Mouse (Mus musculus) hindbrain, embryonic 13.5 days (tissue): ENCODE data around the gene Gm3147. TPM values are rescaled to one million over a fixed set of nuclear protein-coding genes. Genes with fewer than 3 reads are reported as not detected.
"Not testable (repeated sequence)": the region's sequence is repeated elsewhere in the genome, so short reads cannot be mapped to it uniquely, and the experiment has no call there.

Experiments
- ATAC-seq: fragments of 200-750 bp; cut with Nextera tagmentation; 2 replicates; pipeline ENCODE4 v1.8.0; 2017; ENCODE audit warnings: moderate TSS enrichment; ENCODE audit not compliant: low FRiP score
- H3K27ac ChIP-seq: fragments of 300-500 bp; sonication (generic); 2 replicates; pipeline ENCODE4 v1.5.1; 2015; ENCODE audit warnings: inconsistent platforms, mild to moderate bottlenecking, moderate library complexity
- H3K27me3 ChIP-seq: fragments of 300-500 bp; sonication (generic); 2 replicates; pipeline ENCODE4 v1.6.1; 2015; ENCODE audit warnings: mild to moderate bottlenecking, inconsistent platforms
- H3K36me3 ChIP-seq: fragments of 300-500 bp; sonication (generic); 2 replicates; pipeline ENCODE4 v1.6.1; 2015; ENCODE audit warnings: mild to moderate bottlenecking, inconsistent platforms
- H3K4me1 ChIP-seq: fragments of 300-500 bp; sonication (generic); replicated peaks from 2 replicates; pipeline ENCODE4 v1.6.1; 2015; ENCODE audit warnings: inconsistent platforms
- H3K4me2 ChIP-seq: fragments of 300-500 bp; sonication (generic); 2 replicates; pipeline ENCODE4 v1.6.1; 2015; ENCODE audit warnings: inconsistent platforms, mild to moderate bottlenecking, moderate library complexity
- H3K4me3 ChIP-seq: fragments of 300-500 bp; sonication (generic); 2 replicates; pipeline ENCODE4 v1.5.1; 2015; ENCODE audit warnings: mild to moderate bottlenecking, inconsistent platforms
- H3K9ac ChIP-seq: fragments of 300-500 bp; sonication (generic); 2 replicates; pipeline ENCODE4 v1.6.1; 2015; ENCODE audit warnings: mild to moderate bottlenecking, inconsistent platforms
- H3K9me3 ChIP-seq: fragments of 300-500 bp; sonication (generic); 2 replicates; pipeline ENCODE4 v1.6.1; 2016; ENCODE audit warnings: inconsistent platforms
- WGBS: fragments of 180-500 bp; shearing (Covaris S2); methylation state at CpG from one replicate; pipeline ENCODE4 v1.1.7; 2015; 5-methylcytosine and 5-hydroxymethylcytosine counted together
- polyA plus RNA-seq: library from polyadenylated mRNA; unstranded; fragments of >200 nt; fragmentation: Nextera tagmentation; extraction: Ambion mirVana; gene quantifications from 2 replicates; pipeline ENCODE4 v1.2.1, GENCODE M21; 2015

The Gm3147 gene
- polyA plus RNA-seq = not detected in 2 replicates

DNA sequence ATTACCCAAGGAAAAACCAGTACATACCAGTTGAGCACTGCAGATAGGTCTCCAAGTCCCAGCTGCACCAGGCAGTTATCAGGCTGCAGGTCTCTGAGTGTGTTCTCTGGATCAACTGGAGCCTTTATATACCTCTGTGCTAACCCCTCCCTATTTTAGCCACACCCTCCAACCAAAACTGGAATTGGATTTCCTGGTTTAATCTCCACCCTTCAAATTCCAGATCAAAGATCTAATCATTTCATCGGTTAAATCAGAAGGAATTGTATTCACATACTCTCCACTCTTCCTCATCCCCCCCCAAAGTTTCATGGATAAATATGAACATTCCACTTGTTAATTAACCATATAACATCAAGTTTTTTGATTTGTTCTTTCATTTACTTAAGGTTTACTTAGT is at the start of gene Gm3147:
TSS of gene Gm3147 (minus strand) at position 101 of the 400 bp plus-strand sequence.
- not testable (repeated sequence) for H3K4me3 ChIP-seq, H3K4me2 ChIP-seq, H3K4me1 ChIP-seq, H3K36me3 ChIP-seq, H3K9ac ChIP-seq, H3K27ac ChIP-seq, H3K27me3 ChIP-seq, H3K9me3 ChIP-seq, ATAC-seq
- no CpG with 5 or more reads among the region's 1 CpGs for WGBS

GRCm38 (mm10) chr5:94648082-94648481 is 31.9 kb upstream of the Gm3147 start, which contains the start of gene Gm6205:
Gm6205 (plus strand) TSS chr5:94648382.
- H3K9ac ChIP-seq, H3K4me1 ChIP-seq, ATAC-seq, H3K27ac ChIP-seq, H3K27me3 ChIP-seq, H3K4me3 ChIP-seq, H3K36me3 ChIP-seq, H3K4me2 ChIP-seq, H3K9me3 ChIP-seq: not testable (repeated sequence)
- no CpG with 5 or more reads among the region's 2 CpGs for WGBS

DNA sequence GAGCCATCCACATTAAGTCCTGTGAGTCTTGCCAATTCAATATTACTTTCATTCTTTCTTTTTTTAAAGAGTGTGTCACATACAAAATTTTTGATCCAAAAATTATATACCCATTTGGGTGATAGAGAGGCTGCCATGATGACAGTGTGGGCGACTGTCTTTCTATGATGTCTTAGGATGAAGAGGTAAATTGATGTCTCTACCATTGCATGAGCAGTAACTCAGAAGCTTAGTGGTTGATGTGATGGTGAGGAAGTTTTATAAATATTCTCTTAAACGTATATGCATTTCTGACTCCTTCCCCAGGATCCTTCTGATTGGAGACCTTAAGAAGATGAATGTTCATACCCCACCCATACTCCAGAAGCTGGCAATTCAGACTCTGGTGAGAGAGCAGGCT is 7.5 kb upstream of the Gm3147 start, which contains the start of gene Gm6509:
TSS of gene Gm6509 (plus strand) at position 301 of the 400 bp plus-strand sequence.
- not testable (repeated sequence) for H3K4me1 ChIP-seq

More for the DNA sequence above, 7.5 kb upstream of the Gm3147 start, which contains the start of gene Gm6509:
- not testable (repeated sequence) for ATAC-seq, H3K27me3 ChIP-seq, H3K4me2 ChIP-seq, H3K36me3 ChIP-seq, H3K9me3 ChIP-seq, H3K4me3 ChIP-seq, H3K27ac ChIP-seq, H3K9ac ChIP-seq
- no CpG with 5 or more reads among the region's 2 CpGs for WGBS

Other genes with a start within 250 kb of the Gm3147 start
- gene Gm7682, start 170.6 kb downstream of the Gm3147 start, polyA plus RNA-seq = not detected in 2 replicates
- not detected in 2 replicates for gene Gm3139, start 90.1 kb downstream of the Gm3147 start, polyA plus RNA-seq
- not detected in 2 replicates for gene Gm6509, start 7.6 kb upstream of the Gm3147 start, polyA plus RNA-seq
- gene Gm6205, start 32.0 kb upstream of the Gm3147 start, polyA plus RNA-seq = not detected in 2 replicates
- gene Gm3183, start 249.1 kb upstream of the Gm3147 start, polyA plus RNA-seq = not detected in 2 replicates